Mouse (Mus musculus) myocyte (in vitro differentiated cells): ENCODE results near the gene Crebbp.

ENCODE experiments used
- E2F4 ChIP-seq: IDR thresholded peaks from one replicate; pipeline ENCODE4 v1.6.1; 2011; ENCODE audit warnings: mild to moderate bottlenecking, control low read depth, moderate library complexity; ENCODE audit not compliant: insufficient read depth
- POLR2A ChIP-seq: IDR thresholded peaks from one replicate; pipeline ENCODE4 v1.6.1; 2011; ENCODE audit warnings: low read depth, mild to moderate bottlenecking, control low read depth, moderate library complexity; ENCODE audit not compliant: insufficient read length
- POLR2AphosphoS2 ChIP-seq: IDR thresholded peaks from one replicate; pipeline ENCODE4 v1.6.1; 2011; ENCODE audit warnings: low read depth, control low read depth; ENCODE audit not compliant: insufficient read length
- TCF12 ChIP-seq: IDR thresholded peaks from one replicate; pipeline ENCODE4 v1.6.1; 2011; ENCODE audit warnings: mild to moderate bottlenecking, control low read depth; ENCODE audit not compliant: poor library complexity, insufficient read depth, severe bottlenecking

GRCm38 (mm10) chr16:4213799-4214551 lies at the start of gene Crebbp:
- TF ChIP-seq POLR2A (peak; percentile 96), TCF12 (no peak), POLR2AphosphoS2 (peak; percentile 77), E2F4 (no peak)
